Mouse (Mus musculus) cerebellum, adult 2 months (tissue): ENCODE measurements around the gene Kcnh3.

Experiments used
- CTCF ChIP-seq: fragments of 200-500 bp; IDR thresholded peaks from 2 replicates; pipeline ENCODE4 v1.5.1; 2011; ENCODE audit warnings: low read depth, mild to moderate bottlenecking, control low read depth, low read length, moderate library complexity, borderline replicate concordance; ENCODE audit not compliant: insufficient read depth
- POLR2A ChIP-seq: fragments of 200-500 bp; IDR thresholded peaks from 2 replicates; pipeline ENCODE4 v1.6.1; 2011; ENCODE audit warnings: low read length, control low read depth, borderline replicate concordance; ENCODE audit not compliant: insufficient read depth

DNA sequence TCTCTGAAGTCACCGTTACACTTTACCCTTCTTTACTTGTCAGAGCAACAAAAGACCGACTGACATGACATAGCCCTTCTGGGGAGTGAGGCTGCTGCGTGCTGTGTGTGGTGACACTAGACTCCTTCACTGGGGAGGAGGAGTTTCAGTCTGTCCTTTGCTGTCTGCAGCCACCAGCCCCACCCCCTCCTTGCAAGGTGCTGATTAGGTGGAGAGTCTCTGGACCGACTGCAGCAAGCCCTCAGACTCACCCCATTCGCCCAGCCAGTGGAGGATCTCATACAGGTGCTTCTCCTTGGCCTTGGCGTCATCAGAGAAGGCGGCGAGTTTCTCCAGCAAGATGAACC is 60.5 kb downstream of the Kcnh3 start:
- TF ChIP-seq CTCF (no peak), POLR2A (no peak)
